Mouse (Mus musculus) neural tube, embryonic 15.5 days (tissue): ENCODE results near the gene Ifna12. TPM values are rescaled to one million over a fixed set of nuclear protein-coding genes. Genes with fewer than 3 reads are reported as not detected.
"Not testable (repeated sequence)": the region's sequence is repeated elsewhere in the genome, so short reads cannot be mapped to it uniquely, and the experiment has no call there.

Experiments
- ATAC-seq: fragments of 200-750 bp; cut with Nextera tagmentation; 2 replicates; pipeline ENCODE4 v1.8.0; 2017; ENCODE audit warnings: mild to moderate bottlenecking, moderate TSS enrichment, moderate library complexity; ENCODE audit not compliant: low FRiP score
- H3K27ac ChIP-seq: fragments of 300-500 bp; sonication (generic); replicated peaks from 2 replicates; pipeline ENCODE4 v1.5.1; 2015; ENCODE audit warnings: mild to moderate bottlenecking, inconsistent platforms
- H3K27me3 ChIP-seq: fragments of 300-500 bp; sonication (generic); replicated peaks from 2 replicates; pipeline ENCODE4 v1.6.1; 2015; ENCODE audit warnings: inconsistent platforms
- H3K36me3 ChIP-seq: fragments of 300-500 bp; sonication (generic); 2 replicates; pipeline ENCODE4 v1.6.1; 2015; ENCODE audit warnings: inconsistent platforms
- H3K4me1 ChIP-seq: fragments of 300-500 bp; sonication (generic); 2 replicates; pipeline ENCODE4 v1.6.1; 2015; ENCODE audit warnings: inconsistent platforms
- H3K4me2 ChIP-seq: fragments of 300-500 bp; sonication (generic); 2 replicates; pipeline ENCODE4 v1.6.1; 2015; ENCODE audit warnings: inconsistent platforms, mild to moderate bottlenecking, moderate library complexity
- H3K4me3 ChIP-seq: fragments of 300-500 bp; sonication (generic); replicated peaks from 2 replicates; pipeline ENCODE4 v1.5.1; 2015; ENCODE audit warnings: mild to moderate bottlenecking, inconsistent platforms
- H3K9ac ChIP-seq: fragments of 300-500 bp; sonication (generic); replicated peaks from 2 replicates; pipeline ENCODE4 v1.6.1; 2015; ENCODE audit warnings: mild to moderate bottlenecking, inconsistent platforms
- H3K9me3 ChIP-seq: fragments of 300-500 bp; sonication (generic); replicated peaks from 2 replicates; pipeline ENCODE4 v1.6.1; 2016; ENCODE audit warnings: inconsistent platforms
- WGBS: fragments of 180-500 bp; shearing (Covaris S2); methylation state at CpG from one replicate; pipeline ENCODE4 v1.1.7; 2015; ENCODE audit warnings: mixed read lengths; 5-methylcytosine and 5-hydroxymethylcytosine counted together
- polyA plus RNA-seq: library from polyadenylated mRNA; unstranded; fragments of >200 nt; fragmentation: Nextera tagmentation; extraction: Ambion mirVana; gene quantifications from 2 replicates; pipeline ENCODE4 v1.2.1, GENCODE M21; 2015

The Ifna12 gene
- polyA plus RNA-seq, result not detected in 2 replicates

- Histone ChIP-seq H3K4me2 (no peak within 1 kb of the TSS), H3K9me3 (no peaks in the 10 kb centered on the region), H3K4me1 (no peaks in the 10 kb centered on the region), H3K36me3 (no peaks in the 10 kb centered on the region), H3K4me3 (no peak within 1 kb of the TSS), H3K27me3 (no peaks in the 10 kb centered on the region), H3K9ac (no peak within 1 kb of the TSS), H3K27ac (no peak within 1 kb of the TSS)
- no peak for ATAC-seq
Measured at GRCm38 (mm10) chr4:88603276-88603675, at the start of gene Ifna12. Gene Ifna12 (minus strand): TSS chr4:88603376.

GRCm38 (mm10) chr4:88644359-88644758, 41.2 kb upstream of the Ifna12 start, which contains the start of gene Ifna13:
Gene Ifna13 (minus strand): TSS chr4:88644459.
- no peak for ATAC-seq
- Histone ChIP-seq H3K36me3 (no peaks in the 10 kb centered on the region), H3K4me1 (no peaks in the 10 kb centered on the region), H3K9me3 (no peaks in the 10 kb centered on the region), H3K27me3 (no peaks in the 10 kb centered on the region), H3K9ac (no peak within 1 kb of the TSS), H3K4me3 (no peak within 1 kb of the TSS), H3K27ac (no peak within 1 kb of the TSS), H3K4me2 (no peak within 1 kb of the TSS)
- 66% methylated on average over 2 of the region's 2 CpGs for WGBS

- Histone ChIP-seq H3K27ac (no peak overlapping the region), H3K4me1 (no peaks in the 10 kb centered on the region), H3K27me3 (no peaks in the 10 kb centered on the region), H3K4me3 (no peak overlapping the region), H3K4me2 (no peak overlapping the region), H3K9ac (no peak overlapping the region), H3K9me3 (no peaks in the 10 kb centered on the region), H3K36me3 (no peaks in the 10 kb centered on the region)
- 32% methylated on average over 2 of the region's 2 CpGs for WGBS
- ATAC-seq, result no peak
Measured at GRCm38 (mm10) chr4:88642526-88642925, 39.4 kb upstream of the Ifna12 start.

GRCm38 (mm10) chr4:88641077-88641831, 38.1 kb upstream of the Ifna12 start:
- 20% methylated on average over 11 of the region's 11 CpGs for WGBS
- H3K4me2 ChIP-seq, result peak overlapping the region; percentile 50
- peak; percentile 86 for ATAC-seq
- no peaks in the 10 kb centered on the region for H3K27me3 ChIP-seq
- no peaks in the 10 kb centered on the region for H3K9me3 ChIP-seq
- no peaks in the 10 kb centered on the region for H3K4me1 ChIP-seq
- H3K4me3 ChIP-seq, result peak overlapping the region; percentile 31
- H3K27ac ChIP-seq, result no peak overlapping the region
- H3K36me3 ChIP-seq, result no peaks in the 10 kb centered on the region
- H3K9ac ChIP-seq, result no peak overlapping the region

- Histone ChIP-seq H3K4me2 (peak overlapping the region; percentile 50), H3K9ac (no peak overlapping the region), H3K27ac (no peak overlapping the region), H3K27me3 (no peaks in the 10 kb centered on the region), H3K4me3 (peak overlapping the region; percentile 31), H3K4me1 (no peaks in the 10 kb centered on the region), H3K9me3 (no peaks in the 10 kb centered on the region), H3K36me3 (no peaks in the 10 kb centered on the region)
- WGBS, result 65% methylated on average over 8 of the region's 8 CpGs
- ATAC-seq, result no peak
Measured at GRCm38 (mm10) chr4:88640704-88641076, 37.5 kb upstream of the Ifna12 start.

- H3K4me2 ChIP-seq, result no peak within 1 kb of the TSS
- no peaks in the 10 kb centered on the region; the same call in 1 of the 2 replicates for H3K9me3 ChIP-seq
- H3K9ac ChIP-seq, result no peak within 1 kb of the TSS
- no peaks in the 10 kb centered on the region for H3K27me3 ChIP-seq
- ATAC-seq, result no peak
- H3K4me1 ChIP-seq, result no peaks in the 10 kb centered on the region
- 87% methylated on average over 4 of the region's 4 CpGs for WGBS
- H3K4me3 ChIP-seq, result no peak within 1 kb of the TSS
- no peak within 1 kb of the TSS for H3K27ac ChIP-seq
- H3K36me3 ChIP-seq, result no peaks in the 10 kb centered on the region
Measured at GRCm38 (mm10) chr4:88634311-88634710, 31.1 kb upstream of the Ifna12 start, which contains the start of gene C87499. Gene C87499 (minus strand): TSS chr4:88634411.

GRCm38 (mm10) chr4:88592285-88592684, 10.9 kb downstream of the Ifna12 start, which contains the start of gene Ifna9:
Gene Ifna9 (minus strand): TSS chr4:88592385.
- Histone ChIP-seq H3K36me3 (no peaks in the 10 kb centered on the region), H3K9me3 (no peaks in the 10 kb centered on the region), H3K27me3 (no peaks in the 10 kb centered on the region), H3K9ac (no peak within 1 kb of the TSS), H3K4me3 (no peak within 1 kb of the TSS), H3K4me2 (no peak within 1 kb of the TSS), H3K4me1 (no peaks in the 10 kb centered on the region), H3K27ac (no peak within 1 kb of the TSS)
- WGBS, result 82% methylated on average over 1 of the region's 1 CpGs
- no peak for ATAC-seq

GRCm38 (mm10) chr4:88571698-88572097, 31.5 kb downstream of the Ifna12 start, which contains the start of gene Ifna14:
Gene Ifna14 (minus strand): TSS chr4:88571798.
- H3K36me3 ChIP-seq, result no peaks in the 10 kb centered on the region
- no peaks in the 10 kb centered on the region for H3K27me3 ChIP-seq
- no peak for ATAC-seq
- H3K4me1 ChIP-seq, result no peaks in the 10 kb centered on the region
- no peak within 1 kb of the TSS for H3K4me2 ChIP-seq
- H3K4me3 ChIP-seq, result no peak within 1 kb of the TSS
- no peak within 1 kb of the TSS for H3K27ac ChIP-seq
- H3K9ac ChIP-seq, result no peak within 1 kb of the TSS
- 74% methylated on average over 1 of the region's 1 CpGs for WGBS
- no peaks in the 10 kb centered on the region for H3K9me3 ChIP-seq

GRCm38 (mm10) chr4:88561791-88562190, 41.4 kb downstream of the Ifna12 start:
- Histone ChIP-seq H3K4me3 (no peak overlapping the region), H3K4me2 (no peak overlapping the region), H3K4me1 (no peaks in the 10 kb centered on the region), H3K36me3 (no peaks in the 10 kb centered on the region), H3K27ac (no peak overlapping the region), H3K27me3 (no peaks in the 10 kb centered on the region), H3K9me3 (no peaks in the 10 kb centered on the region), H3K9ac (no peak overlapping the region)
- WGBS, result 96% methylated on average over 1 of the region's 1 CpGs
- no peak for ATAC-seq

- not testable (repeated sequence) for H3K9me3 ChIP-seq, H3K27me3 ChIP-seq, H3K4me3 ChIP-seq, H3K36me3 ChIP-seq, H3K27ac ChIP-seq, H3K4me1 ChIP-seq, H3K4me2 ChIP-seq, ATAC-seq, H3K9ac ChIP-seq
Measured at GRCm38 (mm10) chr4:88558145-88558544, 45.0 kb downstream of the Ifna12 start, which contains the start of gene Ifna15. Gene Ifna15 (minus strand): TSS chr4:88558245.
